Comparison of ENCODE assay signal across 35 mouse cellular contexts in the genomic region with DNA sequence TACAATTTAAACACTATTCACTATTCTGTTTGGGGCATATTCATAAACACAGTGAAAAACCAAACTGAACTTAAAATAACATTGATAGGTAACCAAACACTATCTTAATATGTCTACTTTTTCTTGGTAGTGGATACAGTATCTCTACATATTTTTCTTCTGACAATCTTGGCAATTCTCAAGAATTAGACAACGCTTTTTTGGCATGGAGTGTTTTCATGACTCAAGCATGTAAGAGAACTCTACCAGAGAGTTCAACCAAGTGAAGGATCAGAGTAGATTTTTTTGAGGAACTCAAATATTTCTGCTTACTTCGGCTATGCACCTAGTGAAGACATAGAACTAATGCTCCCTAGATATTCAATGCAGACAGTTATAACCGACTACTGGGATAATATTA.
"Had no signal": no experiment of that assay in that cellular context is flagged by ENCODE, and none has a peak within 500 bp of the region (broad histone marks: within the 10 kb centered on the region; RNA-seq: fewer than 3 reads in every experiment).

No protein-coding gene starts in this region.

- H3K9me3 ChIP-seq: heart, embryonic 10.5 days; heart, embryonic 13.5 days; heart, embryonic 15.5 days; hindbrain, embryonic 12.5 days; hindbrain, embryonic 13.5 days; hindbrain, embryonic 15.5 days; intestine, embryonic 15.5 days; kidney, embryonic 15.5 days had no signal

- H3K4me2 ChIP-seq: heart, embryonic 11.5 days; heart, embryonic 12.5 days; heart, embryonic 13.5 days; heart, embryonic 15.5 days; hindbrain, embryonic 12.5 days; hindbrain, embryonic 13.5 days; hindbrain, embryonic 14.5 days; hindbrain, embryonic 15.5 days; intestine, embryonic 15.5 days; kidney, embryonic 15.5 days had no signal

- H3K4me3 ChIP-seq: heart, embryonic 10.5 days; heart, embryonic 12.5 days; heart, embryonic 13.5 days; heart, embryonic 15.5 days; hindbrain, embryonic 10.5 days; hindbrain, embryonic 12.5 days; hindbrain, embryonic 13.5 days; hindbrain, embryonic 15.5 days; intestine, embryonic 15.5 days; kidney, embryonic 15.5 days; layer of hippocampus, adult 2 months had no signal

- H3K27ac ChIP-seq: heart, embryonic 10.5 days; heart, embryonic 13.5 days; heart, embryonic 15.5 days; hindbrain, embryonic 10.5 days; hindbrain, embryonic 12.5 days; hindbrain, embryonic 13.5 days; hindbrain, embryonic 14.5 days; hindbrain, embryonic 15.5 days; hindbrain, postnatal 0 days; intestine, embryonic 15.5 days; kidney, embryonic 15.5 days; kidney, postnatal 0 days; layer of hippocampus, adult 2 months had no signal

- H3K9ac ChIP-seq: heart, embryonic 12.5 days; heart, embryonic 13.5 days; heart, embryonic 15.5 days; hindbrain, embryonic 12.5 days; hindbrain, embryonic 13.5 days; hindbrain, embryonic 14.5 days; hindbrain, embryonic 15.5 days; intestine, embryonic 15.5 days; kidney, embryonic 15.5 days had no signal

- ATAC-seq: hindbrain, embryonic 16.5 days; hindbrain, postnatal 0 days; inflammation-experienced regulatory T-cells, adult 6 months; intestine, embryonic 15.5 days; intestine, embryonic 16.5 days; intestine, postnatal 0 days had no signal

- H3K27me3 ChIP-seq: heart, embryonic 12.5 days; heart, embryonic 13.5 days; heart, embryonic 15.5 days; hindbrain, embryonic 12.5 days; hindbrain, embryonic 13.5 days; hindbrain, embryonic 15.5 days; intestine, embryonic 15.5 days; kidney, embryonic 15.5 days had no signal

- DNase-seq: heart, postnatal 10 days; heart, postnatal 14 days; heart, postnatal 36 days; heart, postnatal 4 days; kidney, adult 11 months; kidney, adult 18-20 months; kidney, adult 2 months; kidney, adult 8-10 months; kidney, adult 9 months; kidney, postnatal 10 days; kidney, postnatal 14 days; kidney, postnatal 25 days; kidney, postnatal 36 days; kidney, postnatal 4 days; layer of hippocampus, adult 9-11 months; layer of hippocampus, postnatal 36 days had no signal

- H3K4me1 ChIP-seq: heart, embryonic 10.5 days; heart, embryonic 12.5 days; heart, embryonic 13.5 days; heart, embryonic 15.5 days; hindbrain, embryonic 10.5 days; hindbrain, embryonic 12.5 days; hindbrain, embryonic 13.5 days; hindbrain, embryonic 15.5 days; intestine, embryonic 15.5 days; kidney, embryonic 15.5 days had no signal
